Mouse (Mus musculus): ENCODE results near the gene Hist1h3e.
"Not testable (repeated sequence)": the region's sequence is repeated elsewhere in the genome, so short reads cannot be mapped to it uniquely, and the experiment has no call there.

Gene Hist1h3e

DNA sequence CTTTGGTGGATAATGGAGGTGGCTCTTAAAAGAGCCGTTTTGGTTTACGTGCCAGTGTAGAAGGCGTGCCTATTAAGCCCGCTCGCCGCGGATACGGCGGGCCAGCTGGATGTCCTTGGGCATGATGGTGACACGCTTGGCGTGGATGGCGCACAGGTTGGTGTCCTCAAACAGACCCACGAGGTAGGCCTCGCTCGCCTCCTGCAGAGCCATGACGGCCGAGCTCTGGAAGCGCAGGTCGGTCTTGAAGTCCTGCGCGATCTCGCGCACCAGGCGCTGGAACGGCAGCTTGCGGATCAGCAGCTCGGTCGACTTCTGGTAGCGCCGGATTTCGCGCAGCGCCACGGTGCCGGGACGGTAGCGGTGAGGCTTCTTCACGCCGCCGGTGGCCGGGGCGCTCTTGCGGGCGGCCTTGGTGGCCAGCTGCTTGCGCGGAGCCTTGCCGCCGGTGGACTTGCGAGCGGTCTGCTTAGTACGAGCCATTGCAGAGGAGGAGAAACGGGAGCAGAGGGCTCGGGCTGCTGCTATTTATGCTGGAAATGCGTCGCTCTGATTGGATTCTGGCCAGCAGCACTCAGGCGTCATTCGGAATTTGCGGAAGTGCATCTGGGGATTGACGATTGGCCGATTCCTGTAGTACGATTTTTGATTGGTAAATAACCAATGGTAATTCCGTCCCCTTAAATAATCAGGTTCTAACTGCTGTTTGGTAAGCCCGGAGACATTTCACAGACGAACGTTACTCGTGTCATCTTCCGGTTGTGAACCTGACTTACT is at the start of gene Hist1h3e:
Gene Hist1h3e, minus strand, starts transcription at position 487 of the 777 bp plus-strand sequence.
- DNase-seq (ENCODE audit: inconsistent ontology term) = peak; percentile 95

DNA sequence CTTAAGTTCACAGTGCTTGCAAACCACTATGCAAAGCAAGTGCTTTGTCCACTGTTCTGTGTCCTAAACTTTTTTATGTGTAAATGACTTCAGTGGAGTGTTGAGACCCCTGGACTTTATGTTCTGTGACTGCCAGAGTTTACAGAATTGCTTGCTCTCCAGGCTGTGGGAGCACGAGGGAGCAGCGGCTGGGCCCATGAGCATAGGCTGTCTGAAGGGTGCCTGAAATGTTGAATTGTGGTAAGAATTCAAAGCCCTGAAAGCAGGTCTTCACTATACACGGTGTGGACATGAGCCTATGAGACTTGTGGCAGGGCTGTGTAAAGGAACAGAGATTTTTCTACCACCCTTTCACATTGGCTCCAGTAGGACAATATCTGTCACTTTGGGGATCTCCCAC is 49.5 kb upstream of the Hist1h3e start:
- DNase-seq (ENCODE audit: inconsistent ontology term) = no peak

DNA sequence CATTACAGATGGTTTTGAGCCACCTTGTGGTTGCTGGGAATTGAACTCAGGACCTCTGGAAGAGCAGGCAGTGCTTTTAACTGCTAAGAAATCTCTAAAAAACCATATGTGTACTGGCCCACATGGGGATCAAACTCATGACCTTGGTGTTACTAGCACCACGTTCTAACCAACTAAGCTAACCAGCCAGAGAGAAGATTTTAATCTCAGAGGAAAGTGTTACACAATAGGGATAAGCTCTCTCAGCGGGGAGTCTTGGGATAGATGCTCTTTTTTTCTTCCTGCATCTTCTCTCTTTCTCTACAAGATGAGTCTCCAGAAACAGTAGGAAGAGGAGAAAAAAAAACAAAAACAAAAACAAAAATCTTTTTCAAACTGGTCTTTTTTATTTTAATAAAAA is 48.2 kb upstream of the Hist1h3e start:
- DNase-seq (ENCODE audit: inconsistent ontology term) = no peak

DNA sequence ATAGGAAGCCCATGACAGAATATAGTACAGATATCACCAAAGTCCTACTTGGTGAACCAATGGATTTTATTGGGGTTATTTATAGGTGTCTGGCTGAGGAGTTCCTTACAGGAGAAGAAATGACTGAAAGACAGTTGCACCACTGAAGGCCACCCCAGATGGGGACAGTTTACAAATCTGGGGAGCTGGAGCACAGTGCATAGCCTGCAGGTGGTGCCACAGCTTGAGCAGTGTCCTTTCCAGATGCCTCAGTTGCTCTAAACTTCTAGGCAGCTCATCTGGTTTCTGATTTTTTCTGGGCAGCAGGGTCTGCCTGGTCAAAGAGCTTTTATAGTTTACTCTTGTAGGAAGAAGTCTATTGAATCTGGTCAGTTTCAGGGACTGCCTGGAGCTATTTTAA is 47.7 kb upstream of the Hist1h3e start:
- DNase-seq (ENCODE audit: inconsistent ontology term) = no peak

DNA sequence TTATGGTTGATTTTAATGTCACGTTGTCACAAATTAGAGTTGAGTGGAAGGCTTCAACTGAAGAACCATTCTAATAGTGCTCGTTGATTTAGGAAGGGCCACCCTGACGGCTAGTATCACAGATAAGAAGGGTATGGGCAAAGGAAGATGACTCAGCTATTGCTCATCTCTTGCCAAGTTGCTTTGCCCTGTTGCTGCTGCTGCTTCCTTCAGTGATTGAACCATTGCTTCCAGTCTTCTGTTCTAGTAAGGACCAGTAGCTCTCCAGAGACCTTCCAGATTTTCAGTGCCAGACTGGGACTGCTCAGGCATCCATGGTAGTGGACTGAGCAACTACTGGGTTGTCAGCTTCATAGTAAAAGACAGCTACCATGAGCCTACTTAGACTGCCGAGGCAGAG is 47.0 kb upstream of the Hist1h3e start:
- DNase-seq (ENCODE audit: inconsistent ontology term) = no peak

DNA sequence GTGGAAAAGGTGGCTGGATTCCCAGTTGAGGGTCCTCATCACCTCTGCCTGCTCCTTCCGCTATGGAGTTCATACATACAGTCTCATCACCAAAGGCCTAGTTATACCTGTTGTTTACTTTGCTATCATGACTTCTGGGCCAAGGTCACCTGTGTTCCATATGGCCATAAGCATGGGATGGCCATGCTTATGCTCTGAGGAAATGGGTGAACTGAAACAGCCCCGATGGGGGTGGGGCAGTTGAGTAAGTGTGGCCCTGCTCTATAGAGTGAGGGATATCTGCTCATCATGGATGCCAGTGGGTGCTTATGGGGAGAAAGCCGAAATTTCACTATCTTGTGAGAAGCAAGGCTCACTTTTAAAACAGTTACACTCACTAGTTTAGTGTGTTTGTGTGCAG is 42.9 kb upstream of the Hist1h3e start:
- DNase-seq (ENCODE audit: inconsistent ontology term) = no peak

DNA sequence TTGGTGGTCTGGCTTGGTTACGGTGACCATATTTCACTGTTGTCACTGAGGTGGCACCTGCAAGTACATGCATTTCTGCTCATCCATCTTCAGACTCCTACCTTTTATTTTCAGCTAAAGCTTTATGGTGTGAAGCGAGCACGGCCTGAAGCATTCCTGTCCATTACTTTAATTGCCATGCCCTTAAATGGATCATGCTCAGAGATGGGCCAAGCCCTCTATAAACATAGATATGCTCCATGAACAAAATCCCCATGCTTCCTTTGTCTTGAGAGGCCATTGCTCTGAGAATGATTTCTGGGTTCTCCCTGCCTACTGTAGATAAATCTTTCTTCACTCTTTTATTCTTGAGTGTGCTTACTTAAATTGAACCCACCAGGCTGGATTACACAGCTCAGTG is 42.3 kb upstream of the Hist1h3e start:
- DNase-seq (ENCODE audit: inconsistent ontology term) = no peak

DNA sequence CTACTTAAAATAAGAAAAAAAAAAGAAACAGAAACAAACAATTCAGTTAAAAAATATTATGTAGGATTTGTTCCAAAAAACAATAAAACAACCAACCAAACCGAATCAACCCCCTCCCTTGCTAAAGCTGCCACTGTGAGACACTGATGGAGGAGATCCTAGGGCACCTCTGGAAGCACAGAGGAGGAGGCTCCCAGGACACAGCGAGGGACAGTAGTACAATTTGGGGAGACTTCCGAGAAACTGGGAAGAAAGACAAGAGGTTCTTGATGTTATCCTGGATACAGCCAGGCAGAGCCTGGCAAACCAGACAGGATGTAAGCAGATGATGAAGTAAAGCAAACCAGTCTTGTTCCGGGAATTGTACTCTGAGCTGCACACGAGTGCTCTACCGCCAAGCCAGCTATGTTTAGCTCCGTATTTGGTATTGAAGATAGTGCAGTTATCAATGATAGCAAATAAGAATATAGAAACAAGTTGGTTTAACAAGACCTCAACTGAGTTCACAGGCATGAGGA is 41.1 kb upstream of the Hist1h3e start:
- DNase-seq (ENCODE audit: inconsistent ontology term) = no peak

DNA sequence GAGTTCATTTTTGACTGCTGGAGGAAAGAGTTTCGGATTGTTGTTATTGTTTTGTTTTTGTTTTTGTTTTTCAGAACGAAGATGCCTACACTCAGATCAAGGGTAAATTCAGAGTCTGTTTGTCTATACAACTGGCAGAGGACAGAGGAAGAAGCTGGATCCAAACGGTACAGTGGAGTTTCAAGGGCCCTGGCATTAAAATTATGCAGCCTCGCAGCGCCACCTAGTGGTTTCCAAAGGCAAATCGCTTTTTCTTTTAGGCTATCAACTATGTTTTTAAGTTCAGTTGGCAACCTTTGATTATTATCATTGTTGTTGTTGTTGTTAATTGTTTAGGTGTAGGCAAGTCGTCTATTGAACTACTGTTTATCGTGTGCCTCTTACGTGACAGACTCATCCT is 35.8 kb upstream of the Hist1h3e start:
- peak; percentile 46 for DNase-seq (ENCODE audit: inconsistent ontology term)

DNA sequence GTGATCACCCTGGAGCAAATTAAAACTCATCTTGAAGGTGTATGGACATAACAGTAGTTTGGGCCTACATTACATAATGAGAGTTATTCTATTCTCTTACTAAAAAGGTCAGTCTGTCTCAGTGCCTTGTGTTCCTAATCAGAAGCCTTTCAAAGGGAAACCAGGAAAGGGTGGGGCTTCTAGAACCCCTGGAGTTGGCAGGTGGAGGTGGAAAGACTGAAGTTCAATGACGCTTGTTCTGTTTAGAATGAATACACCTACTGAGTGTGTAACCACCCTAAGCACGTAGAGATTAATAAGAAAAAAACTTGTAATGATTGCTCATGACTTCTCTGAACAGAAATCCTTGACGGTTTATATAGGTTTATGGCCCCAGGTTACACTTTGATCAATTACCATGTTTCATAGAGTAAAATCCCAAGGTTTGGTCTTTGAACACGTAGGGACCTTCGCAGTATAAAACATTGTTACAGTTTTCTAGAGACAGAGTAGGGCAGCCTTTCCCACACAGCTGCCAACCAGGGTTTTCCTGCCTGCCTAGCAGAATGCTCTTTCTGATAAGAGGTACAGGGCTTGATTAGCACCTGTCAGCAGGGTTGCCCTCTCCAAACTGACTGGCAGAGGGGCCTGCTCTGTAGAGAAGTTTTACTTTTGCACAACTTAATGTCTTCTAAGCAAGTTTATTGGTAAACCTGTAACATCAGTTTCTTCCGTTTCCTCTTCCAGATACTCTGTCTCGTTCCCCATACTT is 33.6 kb upstream of the Hist1h3e start:
- no peak for DNase-seq (ENCODE audit: inconsistent ontology term)

DNA sequence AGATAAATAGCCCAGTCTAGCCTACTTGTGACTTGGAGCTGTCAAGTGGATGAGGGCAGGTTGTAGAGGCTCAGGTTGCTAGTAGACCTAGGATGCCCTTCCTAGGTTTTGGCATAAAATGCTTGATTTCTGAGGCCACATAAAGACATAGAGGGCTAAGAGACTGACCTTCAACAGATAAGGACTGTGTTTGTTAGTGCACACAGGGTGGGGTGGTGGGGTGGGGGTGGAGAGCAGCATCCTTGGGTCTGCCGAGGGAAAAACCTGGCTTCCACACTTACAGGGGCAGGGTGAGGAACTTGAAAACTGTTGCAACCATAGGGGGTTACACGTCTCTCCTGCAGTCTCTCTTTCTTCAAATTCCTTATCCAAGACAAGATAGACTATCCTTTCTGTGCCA is 33.0 kb upstream of the Hist1h3e start:
- DNase-seq (ENCODE audit: inconsistent ontology term) = no peak

DNA sequence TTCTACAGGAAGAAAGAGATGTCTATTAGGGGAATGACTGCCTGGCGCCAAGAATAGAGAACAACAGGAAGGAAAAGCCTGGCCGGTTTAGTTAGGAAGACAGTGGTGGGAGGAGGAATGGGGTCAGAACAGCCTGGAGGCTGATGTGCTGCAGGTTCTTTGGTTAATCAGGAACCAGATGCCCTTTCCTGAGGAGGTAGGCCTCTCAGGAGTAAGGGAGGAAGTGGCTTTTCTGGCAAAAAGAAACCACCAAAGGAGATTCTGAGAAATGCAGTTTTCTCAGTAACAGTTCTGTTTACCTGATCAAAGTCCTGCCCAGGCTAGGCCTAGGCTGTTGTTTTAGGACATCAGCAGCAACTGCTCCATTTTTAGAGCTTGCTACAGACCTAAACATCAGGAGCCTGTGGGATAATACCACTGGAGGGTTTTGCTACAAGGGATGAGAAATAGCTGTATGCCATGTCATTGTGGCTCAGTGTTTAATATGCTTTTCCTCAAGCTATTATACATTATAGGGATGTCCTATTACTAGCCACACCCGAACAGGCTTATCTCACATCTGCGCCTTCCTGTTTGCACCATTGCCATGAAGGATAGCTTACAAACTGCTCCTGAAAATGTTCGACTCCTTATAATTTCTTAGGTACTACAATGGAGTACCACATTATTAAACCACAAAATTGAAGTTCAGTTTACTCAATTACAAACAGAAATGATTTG is 31.0 kb upstream of the Hist1h3e start:
- DNase-seq (ENCODE audit: inconsistent ontology term) = no peak

DNA sequence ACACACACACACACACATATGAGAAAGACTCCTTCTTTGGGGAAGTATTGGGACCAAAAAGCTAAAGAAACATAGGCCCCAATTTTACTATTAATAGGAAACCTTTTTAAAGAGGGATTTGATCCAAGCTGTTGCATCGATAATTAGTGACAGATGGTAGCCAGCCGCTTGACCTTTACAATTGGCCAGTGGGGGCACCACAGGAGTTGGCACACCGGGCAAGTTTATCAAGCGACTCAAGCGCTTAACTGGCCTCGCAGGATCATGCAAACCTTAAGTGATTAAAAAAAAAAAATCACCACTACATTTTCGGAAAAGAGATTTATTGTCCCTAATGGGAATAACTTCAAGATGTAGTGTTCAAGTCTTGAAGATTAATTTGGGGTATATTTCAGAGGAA is 30.4 kb upstream of the Hist1h3e start:
- DNase-seq (ENCODE audit: inconsistent ontology term) = no peak

DNA sequence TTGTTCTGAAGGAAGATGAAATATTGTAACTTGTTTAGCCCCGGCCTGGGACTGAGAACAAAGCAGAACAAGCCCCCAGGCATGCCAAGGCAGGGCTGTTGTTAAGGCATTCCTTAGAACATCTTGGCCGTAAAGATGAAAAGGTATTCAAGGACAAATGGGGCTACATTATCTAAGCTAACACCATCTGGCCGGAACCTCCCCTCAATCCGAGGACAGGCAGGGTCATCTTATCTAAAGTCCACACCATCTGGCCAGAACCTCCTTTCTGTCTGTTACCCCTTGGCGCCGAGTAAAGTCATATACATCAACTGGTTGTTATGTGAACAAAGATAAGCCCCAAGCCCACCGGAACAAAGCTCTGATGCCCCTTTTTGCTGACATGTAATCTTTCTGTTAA is 29.7 kb upstream of the Hist1h3e start:
- DNase-seq (ENCODE audit: inconsistent ontology term) = not testable (repeated sequence)

DNA sequence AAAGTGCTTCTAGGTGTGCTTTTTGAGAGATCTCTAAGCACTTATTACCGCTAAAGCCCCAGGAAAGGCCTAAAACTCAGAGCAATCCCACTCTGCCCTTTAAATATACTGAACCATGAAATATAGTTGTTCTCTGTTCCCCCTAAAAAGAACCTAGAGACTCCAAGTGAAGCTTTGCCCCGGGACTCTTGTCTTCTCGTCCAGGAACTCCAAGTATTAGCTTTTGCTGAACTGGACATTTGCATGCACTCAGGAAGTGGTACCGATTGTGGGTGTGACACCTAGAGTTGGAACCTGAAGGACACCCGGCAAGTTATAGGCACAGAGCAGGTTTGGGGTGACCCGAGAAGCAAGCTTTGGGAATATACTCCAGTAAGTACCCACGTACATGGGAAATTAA is 29.0 kb upstream of the Hist1h3e start:
- no peak for DNase-seq (ENCODE audit: inconsistent ontology term)

DNA sequence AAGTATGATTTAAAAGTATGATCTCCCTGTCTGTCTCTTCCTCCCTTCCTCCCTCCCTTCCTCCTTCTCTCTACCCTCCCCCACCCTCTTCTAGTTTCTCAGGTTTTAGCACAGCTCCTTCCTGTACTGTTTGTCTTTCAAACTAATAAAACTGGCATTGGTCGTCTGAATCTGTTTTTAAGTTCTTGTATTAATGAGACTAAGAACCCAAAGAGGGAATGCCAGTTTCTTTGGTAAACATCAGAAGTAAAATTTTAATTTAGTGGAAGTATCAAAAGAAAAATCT is 24.7 kb upstream of the Hist1h3e start:
- no peak for DNase-seq (ENCODE audit: inconsistent ontology term)

DNA sequence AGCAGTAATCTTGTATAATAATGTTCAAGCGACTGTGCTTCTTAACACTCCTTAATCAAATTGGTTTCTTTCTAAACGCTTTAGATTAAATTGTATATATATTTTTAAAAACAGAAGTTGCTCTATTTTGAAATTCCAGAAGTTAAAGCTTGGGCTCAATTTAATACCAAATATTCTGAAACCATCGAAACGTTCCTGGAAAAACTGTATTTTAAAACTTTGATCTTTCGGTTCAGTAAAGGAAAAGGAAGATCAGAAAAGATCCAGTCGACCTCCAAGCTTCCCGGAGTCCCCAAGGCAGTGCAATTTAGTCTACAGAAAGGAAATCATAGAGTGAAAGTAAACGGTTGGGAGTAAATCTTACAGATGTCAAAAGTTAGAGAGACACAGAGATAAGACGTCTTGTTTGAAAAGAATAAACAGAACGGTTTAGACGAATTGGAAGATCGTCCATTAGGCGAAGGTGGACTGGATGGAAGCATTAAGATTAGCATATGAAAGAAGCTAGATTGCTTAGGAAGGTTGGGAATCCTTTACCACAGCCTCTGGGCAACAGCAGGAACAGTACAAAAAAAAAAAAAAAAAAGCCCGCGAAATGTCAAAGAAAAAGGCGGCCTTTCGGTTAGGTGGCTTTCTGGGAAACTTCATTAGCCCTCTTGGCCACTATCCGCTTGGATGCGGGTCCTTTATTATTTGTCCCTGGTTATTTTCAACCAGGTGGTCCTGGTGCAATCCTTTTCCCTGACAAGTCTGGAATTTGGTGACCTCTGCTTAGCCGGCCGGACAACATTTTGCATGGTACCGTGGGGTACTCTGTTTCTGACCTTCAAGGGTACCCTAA is 24.1 kb upstream of the Hist1h3e start:
- DNase-seq (ENCODE audit: inconsistent ontology term) = no peak

DNA sequence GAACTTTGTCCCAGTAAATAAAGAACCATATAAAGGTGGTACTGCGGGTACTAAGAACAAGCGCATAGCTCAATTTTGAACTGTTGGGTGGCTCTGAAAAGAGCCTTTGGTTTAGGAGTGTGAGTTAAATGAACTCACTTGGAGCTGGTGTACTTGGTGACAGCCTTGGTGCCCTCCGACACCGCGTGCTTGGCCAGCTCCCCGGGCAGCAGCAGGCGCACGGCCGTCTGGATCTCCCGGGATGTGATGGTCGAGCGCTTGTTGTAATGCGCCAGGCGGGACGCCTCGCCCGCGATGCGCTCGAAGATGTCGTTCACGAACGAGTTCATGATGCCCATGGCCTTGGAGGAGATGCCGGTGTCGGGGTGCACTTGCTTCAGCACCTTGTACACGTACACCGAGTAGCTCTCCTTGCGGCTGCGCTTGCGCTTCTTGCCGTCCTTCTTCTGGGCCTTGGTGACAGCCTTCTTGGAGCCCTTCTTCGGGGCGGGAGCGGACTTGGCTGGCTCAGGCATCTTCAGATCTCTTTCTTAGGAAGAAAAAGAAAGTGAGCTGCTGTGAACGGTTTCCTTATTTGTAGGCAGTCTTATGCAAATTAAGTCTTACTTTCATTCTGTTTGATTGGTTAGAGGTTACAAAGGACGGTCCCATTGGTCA is 23.4 kb upstream of the Hist1h3e start:
- DNase-seq (ENCODE audit: inconsistent ontology term) = peak; percentile 89

DNA sequence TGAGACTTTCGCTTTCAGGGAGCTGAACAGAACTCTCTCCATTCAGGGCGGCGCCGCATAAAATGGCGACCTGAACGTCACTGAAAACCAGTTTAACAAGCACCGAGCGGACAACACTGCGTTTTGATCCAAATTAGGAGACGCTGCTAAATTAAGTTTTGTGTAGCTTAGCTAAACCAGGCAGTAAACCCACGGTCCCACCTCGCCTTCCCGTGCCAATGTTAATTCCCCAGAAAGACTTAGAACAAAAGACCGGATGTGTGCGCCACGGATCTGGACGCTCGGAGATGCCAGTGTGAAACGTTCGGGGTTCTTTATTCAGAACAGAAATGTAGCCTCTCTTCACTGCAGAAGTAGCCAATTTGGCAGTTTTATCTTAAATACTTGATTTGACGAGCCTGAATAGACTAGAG is 22.9 kb upstream of the Hist1h3e start:
- DNase-seq (ENCODE audit: inconsistent ontology term) = peak; percentile 88

DNA sequence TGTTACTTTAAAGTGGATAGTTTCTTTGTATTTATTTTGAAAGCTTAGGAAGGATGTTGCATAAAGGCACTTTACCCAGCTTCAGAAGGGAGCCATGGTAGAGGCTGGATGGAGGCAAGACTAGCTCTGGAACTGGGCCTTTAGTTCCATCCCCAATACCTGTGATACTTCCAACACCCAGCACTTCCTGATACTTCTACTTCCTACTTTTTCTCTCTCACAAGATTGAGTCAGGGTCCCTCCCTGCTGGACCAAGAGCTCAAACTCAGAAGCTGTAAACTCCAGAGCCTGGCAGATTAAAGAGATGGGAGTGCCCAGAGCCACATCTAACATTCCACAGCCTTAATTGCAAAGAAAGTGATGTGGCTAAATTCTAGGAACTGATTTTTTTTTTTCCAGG is 22.2 kb upstream of the Hist1h3e start:
- no peak for DNase-seq (ENCODE audit: inconsistent ontology term)

DNA sequence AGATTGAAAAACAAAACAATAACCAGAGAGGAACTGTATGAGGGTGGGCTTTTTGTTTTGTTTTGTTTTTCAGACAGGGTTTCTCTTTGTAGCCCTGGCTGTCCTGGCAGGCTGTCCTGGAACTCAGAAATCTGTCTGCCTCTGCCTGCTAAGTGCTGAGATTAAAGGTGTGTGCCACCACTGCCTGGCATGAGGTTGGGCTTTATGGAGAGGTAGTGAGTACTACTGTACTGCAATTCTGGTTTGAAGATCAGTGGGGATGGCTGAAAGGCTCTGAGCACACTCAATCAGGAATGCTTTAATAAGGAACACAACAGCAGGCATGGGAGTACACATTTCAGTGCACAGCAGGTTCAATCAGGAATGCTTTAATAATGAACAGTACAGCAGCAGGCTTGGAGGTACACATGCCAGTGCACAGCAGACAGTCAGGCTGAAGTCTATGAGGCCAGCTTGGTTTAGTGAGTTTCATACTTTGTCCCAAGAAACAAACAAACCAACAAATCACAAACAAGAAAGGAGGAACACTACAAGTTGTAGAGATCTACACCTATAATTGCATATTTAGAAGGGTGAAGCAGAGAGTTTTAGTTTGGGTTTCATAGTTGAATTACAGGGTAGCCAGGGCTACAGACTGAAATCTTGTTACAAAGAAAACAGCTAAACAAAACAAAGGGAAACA is 21.4 kb upstream of the Hist1h3e start:
- DNase-seq (ENCODE audit: inconsistent ontology term) = no peak

All from Muller cell, postnatal 12 days (primary cell).